Mouse (Mus musculus): Measurements from ENCODE around the gene Gm8020. TPM values are rescaled to one million over a fixed set of nuclear protein-coding genes. Genes with fewer than 3 reads are reported as not detected.
"Not testable (repeated sequence)": the region's sequence is repeated elsewhere in the genome, so short reads cannot be mapped to it uniquely, and the experiment has no call there.

Gene Gm8020
- not detected for total RNA-seq (2021)

GRCm38 (mm10) chr14:42502249-42502648 lies at the start of gene Gm8020:
Gm8020 (minus strand) TSS chr14:42502349.
- DNase-seq (ENCODE audit: low spot score); intact Hi-C loops (cut with DNase I): not testable (repeated sequence)

DNA sequence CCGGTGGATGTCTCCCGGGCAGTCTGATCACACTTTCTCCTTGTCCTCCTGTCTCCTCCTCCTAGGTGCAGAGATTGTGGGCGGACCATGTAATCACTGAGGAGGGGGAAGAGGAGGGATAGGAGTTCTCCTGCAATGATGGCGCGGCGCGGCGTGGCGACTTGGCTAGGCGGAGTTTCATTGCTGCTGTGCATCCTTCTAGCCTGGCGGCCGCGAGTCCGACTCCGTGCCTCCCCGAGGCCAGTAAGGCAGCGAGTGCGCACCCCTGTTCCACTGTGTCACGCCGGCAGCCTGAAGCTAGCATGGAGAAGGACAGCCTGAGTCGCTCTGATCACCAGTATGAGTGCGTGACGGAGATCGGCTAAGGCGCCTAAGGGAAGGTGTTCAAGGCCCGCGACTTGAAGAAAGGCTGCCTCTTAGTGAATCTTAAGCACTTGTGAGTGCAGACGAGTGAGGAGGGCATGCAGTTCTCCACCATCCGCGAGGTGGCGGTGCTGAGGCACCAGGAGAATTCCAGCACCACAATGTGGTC lies 41.1 kb upstream of the Gm8020 start:
- DNase-seq (ENCODE audit: low spot score); intact Hi-C loops (cut with DNase I): not testable (repeated sequence)

GRCm38 (mm10) chr14:42542316-42543169 lies 40.4 kb upstream of the Gm8020 start:
- DNase-seq (ENCODE audit: low spot score); intact Hi-C loops (cut with DNase I): not testable (repeated sequence)

- intact Hi-C loops (cut with DNase I); DNase-seq (ENCODE audit: low spot score): not testable (repeated sequence)
These were observed 22.0 kb upstream of the Gm8020 start, which contains the start of gene Gm8024 for GRCm38 (mm10) chr14:42524182-42524581. Gm8024 (minus strand) TSS chr14:42524282.

DNA sequence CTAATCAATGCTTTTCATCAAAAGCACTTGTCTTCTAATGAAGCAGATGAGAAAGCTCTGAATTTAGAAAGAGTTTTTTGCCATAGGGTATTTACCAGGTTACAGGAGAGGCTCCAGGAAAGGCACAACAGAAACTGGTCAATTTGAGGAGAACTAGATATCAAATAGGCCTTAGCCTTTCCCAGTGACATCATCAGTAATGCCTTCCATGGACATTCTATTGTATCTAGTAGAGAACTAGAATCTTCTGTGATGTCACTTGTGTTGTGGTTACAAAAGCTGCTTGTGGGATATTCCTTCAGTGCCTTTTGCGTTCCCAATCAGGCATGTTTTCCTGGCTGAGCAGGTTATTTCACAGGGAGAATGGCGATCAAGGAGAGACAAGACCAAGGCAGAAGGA lies 38.6 kb downstream of the Gm8020 start, which contains the start of gene Gm8011:
Gene Gm8011 (plus strand): TSS at position 301 of the 400 bp plus-strand sequence.
- DNase-seq (ENCODE audit: low spot score); intact Hi-C loops (cut with DNase I): not testable (repeated sequence)

Other genes starting within 250 kb of the Gm8020 start
- gene Gm17026, start 242.3 kb downstream of the Gm8020 start, total RNA-seq (2021) = not detected
- not detected for gene Gm9611, start 205.0 kb downstream of the Gm8020 start, total RNA-seq (2021)
- gene Gm7995, start 192.1 kb downstream of the Gm8020 start, total RNA-seq (2021) = not detected
- not detected for gene Gm8005, start 62.7 kb downstream of the Gm8020 start, total RNA-seq (2021)
- not detected for gene Gm8011, start 38.5 kb downstream of the Gm8020 start, total RNA-seq (2021)
- not detected for gene Gm8024, start 21.9 kb upstream of the Gm8020 start, total RNA-seq (2021)
- not detected for gene Gm17124, start 97.5 kb upstream of the Gm8020 start, total RNA-seq (2021)
- not detected for gene Gm3633, start 139.6 kb upstream of the Gm8020 start, total RNA-seq (2021)
- gene Gm10378, start 153.6 kb upstream of the Gm8020 start, total RNA-seq (2021) = not detected

All from heart, postnatal 25 days (tissue).